Mouse (Mus musculus) retina, adult 2 months (tissue): ENCODE data around the gene LTO1.

Experiments
- DNase-seq: peaks from one replicate; pipeline ENCODE4 v3.0.0-alpha.2; 2012; ENCODE audit warnings: low read depth, low spot score

The LTO1 gene

GRCm38 (mm10) chr7:144939344-144940002, 24.6 kb downstream of the LTO1 start, which contains the start of gene Ccnd1:
Ccnd1 (minus strand) TSS chr7:144939925.
- DNase-seq = no peak

GRCm38 (mm10) chr7:144940003-144940571, 25.2 kb downstream of the LTO1 start:
- no peak for DNase-seq

DNA sequence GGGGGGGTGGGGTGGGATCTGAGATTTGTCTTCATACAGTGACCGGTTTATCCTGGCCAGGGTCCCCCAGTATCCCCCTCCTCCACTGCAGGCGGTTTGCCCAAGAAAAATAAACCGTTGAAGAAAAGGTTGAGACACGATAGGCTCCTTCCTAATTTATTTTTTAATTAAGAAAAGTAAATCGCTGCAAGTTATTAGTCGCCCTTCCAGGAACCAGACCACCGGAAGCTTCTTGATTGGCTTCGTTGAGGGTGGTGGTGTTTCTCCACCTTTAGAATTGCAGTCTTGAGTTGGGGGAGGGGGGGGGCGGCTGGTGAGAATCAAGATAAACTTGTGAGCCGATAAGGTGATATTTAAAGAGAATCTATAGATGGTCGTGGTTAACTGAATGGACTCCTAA, 25.7 kb downstream of the LTO1 start:
- no peak for DNase-seq

DNA sequence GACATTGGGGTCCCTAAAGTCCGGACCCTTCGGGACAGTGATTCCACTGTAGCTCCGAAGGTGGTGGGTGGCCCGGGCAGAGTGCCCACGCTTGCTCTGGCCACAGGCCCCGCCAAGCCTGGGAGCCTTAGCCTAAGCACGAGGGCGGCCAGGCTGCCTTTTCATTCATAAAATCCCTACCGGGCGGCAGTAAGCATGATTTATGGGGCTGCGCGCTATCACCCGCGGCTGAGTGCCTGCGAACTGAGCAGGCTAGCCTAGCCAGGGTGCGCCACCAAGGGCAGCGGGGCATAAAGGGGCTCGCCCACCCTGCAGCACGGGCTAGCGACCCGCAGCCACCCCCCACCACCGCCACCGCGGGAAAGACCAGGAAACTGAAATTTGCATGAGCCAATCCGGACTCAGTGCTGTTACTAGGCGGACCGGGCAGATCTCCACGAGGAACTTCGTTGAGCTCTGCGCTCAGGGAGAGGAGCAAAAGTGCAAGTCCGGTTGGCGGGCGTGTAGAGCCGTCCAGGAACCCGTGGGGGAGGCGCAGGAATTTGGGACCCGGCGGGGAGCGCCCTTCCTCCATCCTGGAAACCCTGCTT, 26.4 kb downstream of the LTO1 start:
- DNase-seq = no peak

GRCm38 (mm10) chr7:144942071-144942743, 27.3 kb downstream of the LTO1 start:
- DNase-seq = no peak

DNA sequence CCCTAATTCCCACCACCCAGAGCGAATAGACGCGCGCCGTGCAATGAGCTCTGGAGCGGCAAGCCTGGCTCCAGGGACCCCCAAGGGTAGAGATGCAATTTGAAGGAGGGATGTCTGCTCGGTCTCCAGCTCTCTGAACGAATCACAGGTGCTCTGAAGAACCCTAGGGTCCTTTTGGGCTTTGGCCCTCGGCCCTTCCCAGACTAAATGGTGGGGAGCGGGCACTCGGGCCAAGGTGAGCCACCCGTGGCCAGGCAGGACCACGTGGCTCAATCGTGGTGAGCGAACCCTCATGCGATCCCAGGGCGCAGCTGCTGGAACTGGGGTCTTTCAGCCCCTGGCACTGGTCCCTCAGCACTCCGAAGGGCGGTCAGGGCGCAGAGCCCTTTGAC, 27.8 kb downstream of the LTO1 start:
- DNase-seq = no peak

- DNase-seq = peak; percentile 56
Observed at GRCm38 (mm10) chr7:144943254-144943653, 28.4 kb downstream of the LTO1 start.

- DNase-seq = no peak
Observed at GRCm38 (mm10) chr7:144958509-144959395, 43.9 kb downstream of the LTO1 start.

GRCm38 (mm10) chr7:144963911-144964310, 49.0 kb downstream of the LTO1 start:
- no peak for DNase-seq

DNA sequence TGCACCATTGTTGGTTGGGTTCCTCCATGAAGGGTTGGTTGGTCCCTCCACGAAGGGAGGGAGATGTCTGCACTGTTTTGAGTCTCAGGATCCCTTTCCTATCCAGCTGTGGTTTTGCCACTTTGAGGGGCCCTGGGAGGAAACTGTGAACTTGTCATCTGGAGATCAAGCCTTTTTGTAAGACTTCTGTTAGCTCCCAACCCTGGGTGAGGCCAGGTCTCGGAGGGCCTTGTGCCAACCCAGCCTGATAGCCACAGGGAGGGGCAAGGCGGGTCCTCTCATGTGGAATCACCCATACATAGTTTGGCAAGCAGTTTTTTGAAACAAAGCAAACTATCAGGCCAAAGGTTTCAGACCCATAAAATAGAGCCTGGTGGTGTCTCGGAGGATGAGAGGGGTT, 49.4 kb downstream of the LTO1 start:
- no peak for DNase-seq

DNA sequence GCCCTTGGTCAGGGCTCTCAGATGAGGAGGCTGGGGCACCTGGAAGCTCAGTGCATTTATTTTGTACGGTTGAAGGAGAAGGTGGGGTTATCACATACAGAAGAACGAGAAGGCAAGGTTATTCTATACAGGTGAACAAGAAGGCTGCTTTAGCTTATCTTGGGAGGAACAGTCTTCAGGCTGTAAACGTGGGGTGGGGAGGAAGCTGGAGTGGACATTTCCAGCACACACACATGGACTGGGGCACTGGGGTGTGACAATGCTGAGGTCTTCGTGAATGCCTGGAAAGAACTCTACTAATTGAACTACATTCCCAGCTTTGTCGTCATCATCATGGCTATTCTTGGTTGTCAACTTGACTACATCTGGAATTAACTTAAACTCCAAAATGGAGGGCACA, 51.0 kb downstream of the LTO1 start:
- DNase-seq = no peak

DNA sequence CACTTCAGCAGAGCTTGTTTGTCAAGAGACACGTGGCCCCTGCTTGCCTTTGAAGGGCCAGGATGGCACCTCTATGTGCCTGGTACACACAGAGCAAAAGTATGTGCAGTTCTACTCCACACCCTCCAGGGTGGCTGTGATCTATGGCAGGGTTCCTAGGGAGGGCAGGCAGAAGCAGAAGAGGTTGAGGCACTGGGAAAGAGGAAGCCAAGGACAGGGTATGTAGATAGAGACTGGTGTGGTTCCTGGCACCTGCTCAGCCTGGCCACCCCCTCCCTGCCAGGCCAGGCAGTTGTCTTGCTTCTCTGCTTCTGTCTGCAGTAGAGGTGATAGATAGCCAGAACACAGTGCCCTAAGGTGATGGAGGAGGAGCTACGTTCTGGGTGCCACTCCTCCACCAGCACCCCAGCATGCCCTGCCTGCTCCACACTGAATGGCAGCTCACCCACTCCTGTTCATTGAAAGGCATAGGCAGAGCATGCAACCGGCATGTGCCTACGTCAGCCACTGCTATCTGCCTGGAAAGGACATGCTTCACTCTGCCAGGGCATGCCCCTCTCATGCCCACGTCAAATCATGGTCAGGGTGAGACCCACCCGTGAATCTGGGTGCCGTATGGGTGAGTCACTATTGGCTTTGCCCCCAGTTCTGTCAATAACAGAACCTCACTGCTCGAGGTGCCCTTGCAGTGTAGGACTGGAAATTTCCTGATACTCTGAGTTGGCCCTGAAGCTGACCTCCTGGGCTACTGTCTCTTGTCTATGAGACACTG, 56.3 kb downstream of the LTO1 start:
- no peak for DNase-seq

- DNase-seq = no peak
Observed at GRCm38 (mm10) chr7:144971769-144972168, 56.9 kb downstream of the LTO1 start.

DNA sequence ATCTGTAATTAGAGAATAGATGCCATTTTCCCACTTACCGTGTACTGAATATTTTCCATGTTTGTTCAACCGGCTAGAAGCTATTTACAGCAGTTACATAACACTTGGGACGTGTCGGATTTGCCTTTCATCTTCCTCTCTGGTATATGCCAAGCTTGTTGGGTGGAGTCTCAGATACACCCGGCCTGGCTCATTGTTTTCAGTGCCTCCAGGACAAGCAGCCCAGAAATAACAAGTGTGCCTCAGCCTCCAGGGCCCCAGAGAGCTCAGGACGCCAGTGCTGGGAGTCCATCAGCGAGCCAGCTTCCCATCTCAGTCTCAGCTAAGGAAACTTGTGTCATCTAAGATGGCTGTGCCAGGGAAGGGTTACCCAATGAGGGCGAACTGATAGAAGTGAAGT, 58.6 kb downstream of the LTO1 start:
- DNase-seq = no peak

DNA sequence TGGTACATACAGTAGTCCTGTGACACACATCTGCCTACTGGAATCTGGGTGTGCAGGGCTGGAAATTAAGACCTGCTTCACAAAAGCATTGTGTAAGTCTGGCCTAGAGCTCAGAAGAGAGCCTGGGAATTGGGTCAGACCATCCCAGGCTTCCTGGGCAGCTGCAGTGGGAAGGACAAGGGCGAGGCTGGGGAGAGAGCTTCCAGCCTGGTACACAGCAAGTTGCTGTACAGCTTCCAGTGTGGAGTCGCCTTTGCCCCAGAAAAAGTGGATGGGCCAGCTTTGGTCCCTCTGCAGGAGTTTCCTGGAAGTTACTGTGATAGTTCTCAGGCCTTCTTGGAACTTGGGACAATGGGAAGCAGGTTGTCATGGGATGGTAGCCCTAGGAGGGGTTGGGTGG, 62.2 kb downstream of the LTO1 start:
- no peak for DNase-seq

GRCm38 (mm10) chr7:144979814-144980213, 64.9 kb downstream of the LTO1 start:
- DNase-seq = no peak
